Mouse (Mus musculus) liver, adult 2 months (tissue): Measurements from ENCODE around the gene Eva1b. TPM values are rescaled to one million over a fixed set of nuclear protein-coding genes. Genes with fewer than 3 reads are reported as not detected.
A peak's percentile ranks its signal among the peaks of the same experiment; 100 is the strongest.
"Not testable (repeated sequence)": the region's sequence is repeated elsewhere in the genome, so short reads cannot be mapped to it uniquely, and the experiment has no call there.

Experiments
- DNase-seq: peaks from one replicate; pipeline ENCODE4 v3.0.0-alpha.2; 2011; ENCODE audit warnings: low read depth, low spot score; ENCODE audit errors: extremely low read depth
- H3K27ac ChIP-seq: fragments of 200-500 bp; replicated peaks from 2 replicates; pipeline ENCODE4 v1.5.1; 2012; ENCODE audit warnings: low read depth, mild to moderate bottlenecking, control low read depth, inconsistent platforms, low read length; ENCODE audit not compliant: insufficient read depth
- H3K27me3 ChIP-seq: fragments of 200-500 bp; 2 replicates; pipeline ENCODE4 v1.6.1; 2012; ENCODE audit warnings: mild to moderate bottlenecking, moderate library complexity, low read length, inconsistent platforms; ENCODE audit not compliant: control insufficient read depth, insufficient read depth
- H3K36me3 ChIP-seq: fragments of 200-500 bp; 2 replicates; pipeline ENCODE4 v1.6.1; 2012; ENCODE audit warnings: low read length, inconsistent platforms; ENCODE audit not compliant: control insufficient read depth, insufficient read depth
- H3K4me1 ChIP-seq: fragments of 200-500 bp; 2 replicates; pipeline ENCODE4 v1.6.1; 2011; ENCODE audit warnings: low read length; ENCODE audit not compliant: control insufficient read depth, insufficient read depth
- H3K4me3 ChIP-seq: fragments of 200-500 bp; 2 replicates; pipeline ENCODE4 v1.5.1; 2011; ENCODE audit warnings: low read depth, mild to moderate bottlenecking, control low read depth, low read length, moderate library complexity; ENCODE audit not compliant: insufficient read depth
- H3K79me2 ChIP-seq: fragments of 200-500 bp; 2 replicates; pipeline ENCODE4 v1.6.1; 2012; ENCODE audit warnings: inconsistent platforms, mild to moderate bottlenecking, low read length, moderate library complexity; ENCODE audit not compliant: control insufficient read depth, insufficient read depth
- H3K9ac ChIP-seq: fragments of 200-500 bp; 2 replicates; pipeline ENCODE4 v1.6.1; 2012; ENCODE audit warnings: low read depth, mild to moderate bottlenecking, control low read depth, inconsistent platforms, low read length
- CTCF ChIP-seq: fragments of 200-500 bp; IDR thresholded peaks from 2 replicates; pipeline ENCODE4 v1.5.1; 2011; ENCODE audit warnings: low read depth, low read length, control low read depth
- POLR2A ChIP-seq: fragments of 200-500 bp; IDR thresholded peaks from 2 replicates; pipeline ENCODE4 v1.6.1; 2011; ENCODE audit warnings: low read length, control low read depth; ENCODE audit not compliant: insufficient read depth; ENCODE audit errors: extremely low read depth
- WGBS: fragments of 180-500 bp; shearing (Covaris S2); methylation state at CpG from one replicate; pipeline ENCODE4 v1.1.7; 2018; 5-methylcytosine and 5-hydroxymethylcytosine counted together
- polyA plus RNA-seq: library from polyadenylated mRNA; depleted of rRNA; stranded (reverse); fragments of >200 nt; gene quantifications from 2 replicates; pipeline ENCODE4 v1.2.3, GENCODE M21; 2012
- total RNA-seq: library from RNA; depleted of rRNA; stranded (reverse); fragments of >200 nt; gene quantifications from 2 replicates; pipeline ENCODE4 v1.2.3, GENCODE M21; 2014

The Eva1b gene
- total and polyA plus RNA-seq, 2 experiments = 8.0 to 18.1 TPM

GRCm38 (mm10) chr4:126163685-126164084, 16.1 kb downstream of the Eva1b start:
- Histone ChIP-seq H3K4me1 (peaks cover 7% of the 10 kb centered on the region), H3K27me3 (no peaks in the 10 kb centered on the region), H3K4me3 (no peak overlapping the region), H3K27ac (no peak overlapping the region), H3K79me2 (no peaks in the 10 kb centered on the region), H3K36me3 (peaks cover 23% of the 10 kb centered on the region), H3K9ac (no peak overlapping the region)
- peak; percentile 43 for DNase-seq
- no peak for TF ChIP-seq CTCF
- TF ChIP-seq POLR2A = no peak
- WGBS = 49% methylated on average over 4 of the region's 4 CpGs

GRCm38 (mm10) chr4:126165092-126165491, 17.5 kb downstream of the Eva1b start:
- not testable (repeated sequence) for H3K27ac ChIP-seq, H3K4me3 ChIP-seq, H3K27me3 ChIP-seq, H3K9ac ChIP-seq, DNase-seq, H3K79me2 ChIP-seq
- Histone ChIP-seq H3K36me3 (peaks cover 31% of the 10 kb centered on the region), H3K4me1 (peaks cover 11% of the 10 kb centered on the region)
- 76% methylated on average over 10 of the region's 10 CpGs for WGBS

- no peaks in the 10 kb centered on the region for H3K27me3 ChIP-seq
- no peak for TF ChIP-seq CTCF
- no peak for TF ChIP-seq POLR2A
- H3K27ac ChIP-seq = peak overlapping the region; percentile 48; the same call in 1 of the 2 replicates
- H3K79me2 ChIP-seq = no peaks in the 10 kb centered on the region
- H3K4me3 ChIP-seq = no peak overlapping the region
- peaks cover 37% of the 10 kb centered on the region for H3K36me3 ChIP-seq
- DNase-seq = peak; percentile 69
- WGBS = 65% methylated on average over 3 of the region's 3 CpGs
- H3K4me1 ChIP-seq = peaks cover 11% of the 10 kb centered on the region
- no peak overlapping the region for H3K9ac ChIP-seq
Measured at GRCm38 (mm10) chr4:126166084-126166483, 18.5 kb downstream of the Eva1b start.

DNA sequence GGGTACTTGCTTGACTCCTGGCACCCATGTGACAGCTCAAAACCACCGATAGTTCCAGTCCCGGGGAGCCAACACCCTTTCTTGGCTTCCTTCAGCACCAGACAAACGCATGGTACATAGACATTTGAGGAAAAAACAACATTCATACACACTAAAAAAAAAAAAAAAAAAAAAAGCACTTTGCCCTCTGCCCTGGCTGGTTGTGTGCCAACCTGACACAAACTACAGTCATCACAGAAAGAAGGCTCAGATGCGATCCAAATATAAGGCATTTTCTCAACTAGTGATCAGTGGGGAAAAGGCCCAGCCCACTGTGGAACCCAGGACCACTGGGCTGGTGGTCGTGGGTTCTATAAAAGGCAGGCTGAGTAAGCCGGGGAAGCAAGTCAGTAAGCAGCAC, 21.3 kb downstream of the Eva1b start:
- no peaks in the 10 kb centered on the region for H3K79me2 ChIP-seq
- H3K27ac ChIP-seq = no peak overlapping the region; the same call in 1 of the 2 replicates
- H3K36me3 ChIP-seq = peaks cover 60% of the 10 kb centered on the region
- no peaks in the 10 kb centered on the region for H3K27me3 ChIP-seq
- H3K4me3 ChIP-seq = no peak overlapping the region
- TF ChIP-seq POLR2A (no peak), CTCF (no peak)
- peaks cover 10% of the 10 kb centered on the region for H3K4me1 ChIP-seq
- peak; percentile 39 for DNase-seq
- H3K9ac ChIP-seq = no peak overlapping the region
- 37% methylated on average over 6 of the region's 6 CpGs for WGBS

- not testable (repeated sequence) for DNase-seq, H3K4me3 ChIP-seq, H3K27ac ChIP-seq, H3K79me2 ChIP-seq, H3K27me3 ChIP-seq, H3K9ac ChIP-seq
- WGBS = 94% methylated on average over 5 of the region's 5 CpGs
- peaks cover 14% of the 10 kb centered on the region for H3K4me1 ChIP-seq
- H3K36me3 ChIP-seq = peaks cover 76% of the 10 kb centered on the region
Measured at GRCm38 (mm10) chr4:126170737-126171136, 23.2 kb downstream of the Eva1b start.

GRCm38 (mm10) chr4:126173800-126174199, 26.3 kb downstream of the Eva1b start:
- peaks cover 69% of the 10 kb centered on the region for H3K36me3 ChIP-seq
- DNase-seq = peak; percentile 86
- TF ChIP-seq POLR2A (no peak), CTCF (no peak)
- H3K27ac ChIP-seq = no peak overlapping the region
- no peaks in the 10 kb centered on the region for H3K27me3 ChIP-seq
- 24% methylated on average over 5 of the region's 5 CpGs for WGBS
- no peak overlapping the region for H3K4me3 ChIP-seq
- no peaks in the 10 kb centered on the region for H3K79me2 ChIP-seq
- no peak overlapping the region for H3K9ac ChIP-seq
- peaks cover 9% of the 10 kb centered on the region for H3K4me1 ChIP-seq

DNA sequence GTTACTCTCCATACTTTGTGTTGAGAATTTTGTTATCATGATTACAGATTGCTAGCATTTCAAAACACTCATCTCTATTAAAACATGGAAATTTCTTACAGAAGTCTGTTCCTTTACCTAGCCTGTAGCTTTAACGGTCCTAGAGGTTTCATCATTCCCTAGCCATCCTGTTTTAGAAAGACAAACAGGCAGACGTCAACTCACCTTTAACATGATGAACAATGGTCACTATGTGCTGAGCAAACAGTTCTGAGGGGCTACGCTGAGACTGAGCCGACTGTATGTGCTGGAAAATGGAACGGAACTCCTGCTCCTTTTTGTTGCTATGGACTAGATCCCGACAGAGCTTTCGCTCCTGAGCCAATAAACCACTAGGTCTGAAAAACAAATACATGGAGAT, 28.4 kb downstream of the Eva1b start:
- not testable (repeated sequence) for H3K79me2 ChIP-seq, DNase-seq, H3K4me3 ChIP-seq, H3K9ac ChIP-seq, H3K27me3 ChIP-seq, H3K4me1 ChIP-seq, H3K27ac ChIP-seq
- 39% methylated on average over 7 of the region's 7 CpGs for WGBS
- H3K36me3 ChIP-seq = peaks cover 67% of the 10 kb centered on the region
